Mouse (Mus musculus): Measurements from ENCODE around the gene Inpp5a. TPM values are rescaled to one million over a fixed set of nuclear protein-coding genes. Genes with fewer than 3 reads are reported as not detected.

Inpp5a gene
- total RNA-seq, 2 experiments from 2014 or later: 59.4 to 64.1 TPM

DNA sequence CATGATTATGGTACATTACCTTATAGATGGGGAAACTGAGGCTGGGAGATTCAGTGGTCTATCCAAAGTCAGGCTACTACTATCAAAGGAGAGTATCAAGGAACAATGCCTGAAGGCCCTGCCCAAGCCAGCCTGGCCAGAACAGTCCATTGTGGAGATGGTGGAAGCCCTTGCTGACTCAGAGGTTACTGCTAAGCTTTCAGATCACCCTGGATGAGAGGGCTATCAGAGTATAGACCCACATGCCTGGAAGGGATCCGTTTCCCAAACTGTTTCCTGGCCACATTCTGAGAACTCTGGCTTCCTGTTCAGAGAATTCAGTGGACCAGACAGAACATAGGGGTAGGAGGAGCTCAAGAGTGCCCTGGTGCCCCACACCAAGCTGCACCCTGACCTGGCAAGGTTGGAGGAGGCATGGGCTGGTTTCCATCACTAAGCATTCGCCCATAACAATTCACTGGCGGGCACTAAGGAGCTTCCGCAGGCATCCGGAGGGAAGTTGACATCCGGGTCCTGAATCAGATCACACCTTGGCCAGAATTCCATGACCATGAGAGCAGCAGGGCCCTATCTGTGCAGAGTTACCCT is 19.3 kb upstream of the Inpp5a start:
- no peak for DNase-seq

DNA sequence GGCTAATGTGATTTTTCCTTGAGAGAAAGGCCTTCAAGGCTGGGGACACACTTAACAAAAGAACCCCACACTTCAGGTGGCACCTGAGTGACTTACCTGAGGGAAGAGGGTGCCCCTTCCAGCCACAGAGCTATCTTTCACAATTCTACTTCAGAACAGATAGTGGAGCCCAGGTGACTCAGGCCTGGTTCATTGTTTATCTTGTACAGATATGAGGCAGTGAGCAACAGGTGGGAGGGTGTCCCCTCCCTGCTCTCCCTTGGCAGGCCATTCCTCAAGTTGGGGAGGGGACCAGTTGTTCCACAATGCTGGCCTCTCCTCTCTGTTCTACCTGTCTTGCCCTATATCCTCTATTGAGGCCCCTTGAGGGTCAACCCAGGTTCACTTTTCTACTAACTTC is 17.5 kb upstream of the Inpp5a start:
- no peak for DNase-seq

DNA sequence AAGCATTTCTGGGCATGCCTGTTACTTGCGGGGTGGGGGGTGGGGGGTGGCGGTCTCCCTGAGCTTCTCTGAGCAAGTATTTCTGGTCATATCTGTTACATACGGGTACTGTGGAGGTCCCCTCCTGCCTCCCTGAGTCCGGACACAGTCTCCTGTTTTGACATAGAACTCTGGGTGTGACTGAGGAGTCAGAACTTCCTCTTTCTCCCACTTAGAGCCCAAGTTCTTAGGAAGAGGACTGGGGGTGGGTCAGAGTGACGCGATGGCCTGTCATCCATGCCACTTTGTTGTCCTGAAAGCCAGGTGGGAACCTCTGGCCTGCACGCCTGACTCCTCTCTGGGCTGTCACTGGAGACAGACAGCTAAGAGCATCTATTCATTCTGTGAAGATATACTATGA is 11.5 kb upstream of the Inpp5a start:
- no peak for DNase-seq

DNA sequence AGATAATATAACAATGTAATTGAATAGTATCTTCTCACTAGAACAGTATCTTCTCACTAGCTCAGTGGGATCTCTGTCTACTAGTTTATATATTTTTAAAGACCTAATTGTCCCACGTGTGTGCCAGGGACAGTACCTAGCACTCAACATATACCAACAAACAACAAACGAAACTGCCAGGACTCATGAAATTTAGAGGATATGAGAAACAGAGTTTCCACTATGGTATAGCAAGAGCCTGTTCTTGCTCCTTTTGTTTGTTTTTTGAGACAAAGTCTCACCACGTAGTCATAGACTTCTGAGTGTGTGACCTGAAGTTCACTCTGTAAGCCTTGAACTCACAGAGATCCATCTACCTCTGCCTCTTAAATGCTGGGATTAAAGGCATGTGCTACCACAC is 10.6 kb upstream of the Inpp5a start:
- DNase-seq: no peak

DNA sequence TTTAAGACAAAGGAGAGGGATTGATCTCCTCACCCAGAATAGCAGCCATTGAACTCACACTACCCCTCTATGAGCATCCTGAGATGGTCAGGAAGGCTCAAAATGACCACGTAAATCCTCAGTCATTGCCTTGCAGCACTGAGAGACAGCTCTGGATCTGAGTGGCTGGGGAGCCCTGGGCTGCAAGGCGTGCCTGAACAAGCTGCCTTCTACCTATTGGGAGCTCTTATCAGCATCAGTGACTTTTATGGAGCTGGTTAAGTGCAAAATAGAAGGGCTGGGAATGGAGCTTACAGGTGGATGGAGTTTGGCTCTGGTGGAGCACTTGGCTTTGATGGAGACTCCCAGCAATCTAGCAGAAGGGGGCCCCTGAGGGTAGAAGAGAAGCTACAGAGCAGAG is 9.2 kb upstream of the Inpp5a start:
- DNase-seq: no peak

DNA sequence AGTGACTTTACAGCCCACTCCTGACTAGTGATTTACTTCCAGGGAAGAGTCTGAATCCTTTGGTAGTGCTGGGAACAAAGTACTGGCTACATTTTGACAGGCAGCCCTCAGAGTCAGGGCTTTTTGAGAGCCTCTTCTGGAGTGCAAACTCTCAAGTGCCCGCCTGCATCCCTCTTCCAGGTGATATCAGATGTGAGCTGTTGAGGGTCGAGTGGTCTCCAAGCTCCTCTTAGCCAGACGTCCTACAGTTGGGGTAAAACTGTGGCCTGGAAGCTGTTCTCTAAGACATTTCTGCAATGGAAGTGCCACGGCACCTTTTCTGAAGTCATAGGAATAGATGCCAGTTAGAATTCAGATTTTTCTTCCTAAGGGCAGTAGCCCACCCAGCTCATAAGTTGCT is 8.7 kb upstream of the Inpp5a start:
- no peak for DNase-seq

DNA sequence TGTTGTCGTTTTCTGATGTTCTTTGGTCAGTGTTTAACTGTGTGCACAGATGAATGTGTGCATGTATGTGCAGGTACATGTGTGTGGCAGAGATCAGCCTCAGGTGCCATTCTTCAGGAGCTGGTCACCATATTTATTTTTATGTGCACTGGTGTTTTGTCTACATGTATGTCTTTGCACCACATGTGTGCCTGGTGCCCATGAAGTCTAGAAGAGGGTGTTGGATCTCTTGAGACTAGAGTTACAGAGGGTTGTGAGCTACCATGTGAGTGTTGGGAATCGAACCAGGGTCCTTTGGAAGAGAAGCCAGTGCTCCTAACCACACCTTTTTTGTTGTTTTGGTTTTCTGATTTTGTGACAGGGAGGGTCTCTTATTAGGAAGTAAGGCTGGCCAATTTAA is 7.0 kb upstream of the Inpp5a start:
- no peak for DNase-seq

DNA sequence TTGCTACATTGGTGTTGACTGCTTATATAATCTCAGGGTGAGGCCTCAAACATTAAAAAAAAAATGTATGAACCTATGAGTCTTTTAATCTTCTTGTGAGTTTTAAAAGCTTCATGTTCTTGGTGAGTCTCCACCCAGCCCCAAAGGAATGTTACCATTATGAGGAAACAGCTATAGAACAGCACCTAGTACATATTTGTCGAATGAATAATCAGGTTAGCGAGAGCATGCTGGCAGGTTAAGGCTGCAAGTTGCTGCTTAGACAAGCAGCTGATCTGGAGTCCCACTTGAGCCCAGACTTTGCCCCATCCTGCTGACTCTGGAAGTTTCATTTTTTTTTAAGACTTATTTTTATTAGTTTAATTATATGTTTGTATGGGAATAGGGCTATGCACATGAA is 6.1 kb upstream of the Inpp5a start:
- DNase-seq: no peak

DNA sequence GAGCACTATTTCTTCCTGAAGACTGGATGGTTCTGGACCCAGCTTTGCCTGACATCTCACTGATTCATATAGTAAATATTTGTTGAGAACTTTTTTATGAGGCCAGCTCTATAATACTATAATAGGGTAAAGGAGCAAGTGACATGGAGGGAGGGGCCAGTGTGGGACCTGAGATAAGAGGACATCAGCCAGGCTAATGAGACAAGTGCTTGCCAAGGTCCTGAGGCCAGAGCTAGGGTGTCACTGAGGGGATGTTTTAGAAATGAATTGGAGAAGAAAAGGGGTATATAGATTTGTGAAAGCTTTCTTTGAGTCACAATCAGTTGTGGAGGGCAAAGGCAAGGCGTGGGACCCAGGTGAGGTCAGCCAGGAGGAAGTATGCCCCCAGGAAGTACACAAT is 4.4 kb upstream of the Inpp5a start:
- DNase-seq: no peak

DNA sequence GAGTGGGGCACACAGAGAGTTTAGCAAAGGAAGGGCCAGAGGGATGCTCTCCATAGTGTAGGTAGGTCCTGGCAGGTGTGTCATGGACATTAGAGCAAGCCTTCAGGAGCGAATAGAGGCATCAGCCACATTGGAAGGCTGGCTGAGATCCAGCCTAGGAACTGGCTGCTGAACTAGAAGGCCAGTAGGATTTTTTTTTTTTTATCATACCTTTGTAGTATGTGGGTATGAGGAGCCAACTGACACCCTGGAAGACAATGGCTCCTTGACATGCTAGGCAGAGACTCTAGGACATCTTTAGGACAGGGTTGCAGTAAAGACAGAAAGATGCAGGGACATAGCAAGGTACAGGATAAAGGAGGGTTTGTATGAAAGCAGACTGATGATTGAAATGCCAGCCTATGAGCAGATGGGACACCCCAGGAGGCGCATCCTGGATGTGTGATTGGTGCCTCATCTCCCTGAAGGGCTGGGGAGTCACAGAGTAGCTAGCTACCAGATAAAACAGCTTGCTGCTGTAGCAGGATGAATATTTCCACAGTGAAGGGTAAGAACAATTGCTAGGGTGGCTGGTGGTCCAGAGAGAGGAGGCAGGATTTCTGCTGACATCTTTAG is 3.9 kb upstream of the Inpp5a start:
- DNase-seq: no peak

DNA sequence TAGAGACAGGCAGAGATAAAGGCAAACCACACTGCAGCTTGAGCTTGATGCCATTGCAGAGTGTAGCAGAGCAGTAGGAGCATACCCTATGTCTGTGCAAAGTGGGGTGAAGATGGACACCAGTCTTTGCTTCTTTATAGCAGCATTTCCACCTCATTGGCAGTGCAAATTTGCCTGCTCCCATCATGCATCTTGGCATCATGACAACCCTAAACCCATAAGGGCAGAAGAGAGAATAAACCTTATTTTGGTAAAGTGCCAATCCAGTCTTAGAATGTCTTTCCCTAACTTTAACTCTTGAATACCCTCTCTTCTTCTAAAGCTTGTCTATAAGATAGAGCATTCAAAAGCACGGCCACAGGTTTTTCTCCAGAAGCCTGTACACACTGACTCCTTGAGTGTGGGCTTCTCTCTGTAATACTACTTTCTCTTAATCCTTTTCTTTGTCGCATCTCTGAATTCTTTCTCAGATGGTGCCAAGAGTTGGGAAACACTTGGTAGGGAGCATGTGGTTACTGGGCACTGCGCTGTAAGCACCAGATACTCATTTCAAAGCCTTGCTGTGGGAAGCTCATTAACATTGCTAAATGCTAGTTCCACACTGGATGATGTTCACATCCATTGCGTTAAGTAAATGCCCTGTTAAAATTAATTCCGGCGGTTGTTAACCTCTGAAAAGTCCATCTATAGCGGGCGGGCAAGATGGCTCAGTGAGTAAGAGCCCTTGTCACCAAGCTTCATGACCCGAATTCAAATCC is 1.8 kb upstream of the Inpp5a start:
- no peak for DNase-seq

DNA sequence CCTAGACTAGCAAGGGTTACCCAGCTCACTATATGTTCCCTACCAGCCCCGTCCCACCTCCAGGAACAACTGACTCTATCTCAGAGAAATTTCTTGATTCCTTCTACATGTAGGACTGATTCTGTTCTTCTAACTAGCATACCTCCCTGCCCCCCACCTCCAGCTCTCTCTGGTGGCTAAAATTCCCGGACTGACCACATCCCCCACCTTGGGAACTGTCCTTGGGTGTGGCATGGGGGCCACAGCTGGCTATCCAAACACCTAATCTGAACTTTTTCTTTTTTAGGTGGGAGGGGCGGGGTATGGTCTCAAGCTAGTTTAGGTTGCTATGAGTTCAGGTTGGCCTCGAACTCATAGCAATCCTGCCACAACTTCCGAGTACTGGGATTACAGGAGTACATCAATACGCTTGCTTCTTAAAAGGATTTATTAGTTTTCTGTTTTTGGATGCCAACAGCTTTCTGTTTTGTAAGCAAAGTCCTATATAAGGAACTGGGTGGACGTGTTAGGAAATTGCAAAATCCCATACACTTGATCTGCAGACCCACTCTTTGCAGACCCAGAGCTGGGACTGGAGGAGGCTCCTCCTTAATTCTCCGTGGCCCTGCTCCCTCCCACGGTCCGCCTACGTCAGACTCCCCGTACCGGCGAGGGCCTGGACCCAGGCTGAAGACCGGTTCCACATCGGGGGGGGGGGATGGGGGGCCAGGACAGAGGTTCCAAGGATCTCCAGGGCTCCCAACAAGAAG is 814 bp upstream of the Inpp5a start:
- no peak for DNase-seq

DNA sequence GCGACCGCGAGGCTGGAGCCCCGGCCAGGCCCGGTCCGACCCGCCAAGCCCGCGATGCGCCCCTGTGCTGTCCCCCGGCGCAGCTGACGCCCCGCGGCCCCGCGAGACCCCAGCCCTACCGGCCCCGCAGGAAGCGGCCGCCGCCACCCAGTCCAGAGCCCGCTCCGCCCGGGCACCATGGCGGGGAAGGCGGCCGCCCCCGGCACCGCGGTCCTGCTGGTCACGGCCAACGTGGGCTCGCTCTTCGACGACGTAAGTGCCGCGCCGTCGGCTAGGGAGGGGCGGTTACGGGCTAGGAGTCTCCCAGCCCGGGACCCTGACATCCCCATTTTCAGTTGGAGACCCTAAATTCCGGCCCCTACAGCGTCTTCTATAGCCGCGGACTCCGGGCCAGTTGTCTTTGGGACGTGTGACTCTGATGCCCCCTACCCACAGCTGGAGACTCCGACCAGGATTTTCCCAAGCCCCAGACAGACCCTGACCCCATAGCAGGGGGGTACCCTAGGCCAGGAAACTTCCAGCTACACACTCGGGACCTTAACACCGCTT is 378 bp downstream of the Inpp5a start:
- DNase-seq: no peak

DNA sequence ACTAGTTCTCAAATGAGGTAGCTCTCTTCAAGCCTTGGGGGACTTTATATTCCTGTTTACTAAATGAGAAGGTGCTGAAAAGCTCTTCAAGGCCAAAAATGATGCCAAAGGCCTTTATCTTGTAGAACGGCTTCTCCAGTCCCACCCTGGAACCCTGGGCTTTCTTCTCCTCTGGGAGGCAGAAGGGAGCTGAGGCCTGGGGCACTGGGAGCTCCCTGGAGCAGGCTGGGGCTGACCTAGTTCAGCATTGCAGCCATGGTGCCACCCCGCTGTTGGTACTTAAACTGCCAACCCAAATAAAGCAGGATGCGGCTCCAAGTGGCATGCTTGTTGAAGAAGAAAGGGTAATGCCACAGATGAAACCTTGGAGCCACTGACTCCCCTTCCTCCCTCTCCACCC is 1.5 kb downstream of the Inpp5a start:
- DNase-seq: peak; percentile 59

DNA sequence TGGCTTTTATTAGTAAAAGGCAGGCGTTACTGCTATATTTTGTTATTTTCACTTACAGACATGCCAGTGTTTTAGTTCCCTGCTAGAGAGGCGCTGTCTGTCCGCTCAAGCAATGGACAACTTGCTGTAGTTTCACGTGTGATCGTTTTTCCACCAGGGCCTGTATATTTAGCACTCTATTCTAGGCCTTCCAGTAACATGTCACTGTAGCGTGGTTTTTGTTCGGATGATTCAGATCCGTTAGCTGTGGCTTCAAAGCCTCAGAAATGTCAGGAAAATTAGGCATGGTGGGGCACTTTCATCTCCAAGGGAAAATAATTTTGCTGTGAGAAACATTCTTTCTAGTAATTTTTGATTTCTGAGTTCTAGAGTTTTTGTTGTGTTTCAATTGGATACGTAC is 2.0 kb downstream of the Inpp5a start:
- DNase-seq: no peak

DNA sequence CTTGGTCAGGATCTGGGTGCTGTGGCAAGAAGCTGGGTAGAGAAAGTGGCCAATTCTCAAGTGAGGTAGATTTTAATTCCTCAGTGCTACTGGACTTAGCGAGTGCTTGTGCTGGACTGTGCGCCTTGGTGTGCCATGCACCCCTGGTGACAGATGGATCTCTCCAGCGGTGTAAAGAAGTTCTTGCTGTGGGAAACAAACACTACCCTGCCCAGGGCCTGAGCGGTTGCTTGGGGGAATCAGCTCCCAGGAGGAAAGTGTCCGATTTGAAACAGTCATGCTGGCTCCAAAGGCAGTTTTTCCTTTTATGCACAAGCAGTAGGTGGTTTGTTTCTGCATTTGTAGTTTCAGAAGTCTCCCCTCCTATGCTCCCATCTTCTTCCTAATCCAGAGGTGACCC is 2.8 kb downstream of the Inpp5a start:
- DNase-seq: no peak

DNA sequence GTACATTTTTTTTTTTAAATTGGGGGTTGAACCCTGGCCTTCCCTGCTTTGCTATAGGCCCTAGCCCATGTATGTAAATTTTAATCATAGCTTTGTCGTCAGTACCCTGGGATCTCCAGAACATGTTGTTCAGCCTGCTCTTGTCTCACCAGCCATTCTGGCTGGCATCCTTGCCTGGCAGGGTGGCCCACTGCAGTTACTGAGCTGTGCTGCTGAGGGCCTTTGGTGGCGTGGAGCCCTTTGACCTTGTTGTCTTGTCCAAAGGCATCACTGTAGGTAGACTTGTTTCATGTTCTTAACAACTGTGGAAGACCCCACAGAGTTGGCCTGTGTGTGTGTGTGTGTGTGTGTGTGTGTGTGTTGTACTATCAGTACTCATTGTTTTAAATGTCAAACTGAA is 3.2 kb downstream of the Inpp5a start:
- no peak for DNase-seq

DNA sequence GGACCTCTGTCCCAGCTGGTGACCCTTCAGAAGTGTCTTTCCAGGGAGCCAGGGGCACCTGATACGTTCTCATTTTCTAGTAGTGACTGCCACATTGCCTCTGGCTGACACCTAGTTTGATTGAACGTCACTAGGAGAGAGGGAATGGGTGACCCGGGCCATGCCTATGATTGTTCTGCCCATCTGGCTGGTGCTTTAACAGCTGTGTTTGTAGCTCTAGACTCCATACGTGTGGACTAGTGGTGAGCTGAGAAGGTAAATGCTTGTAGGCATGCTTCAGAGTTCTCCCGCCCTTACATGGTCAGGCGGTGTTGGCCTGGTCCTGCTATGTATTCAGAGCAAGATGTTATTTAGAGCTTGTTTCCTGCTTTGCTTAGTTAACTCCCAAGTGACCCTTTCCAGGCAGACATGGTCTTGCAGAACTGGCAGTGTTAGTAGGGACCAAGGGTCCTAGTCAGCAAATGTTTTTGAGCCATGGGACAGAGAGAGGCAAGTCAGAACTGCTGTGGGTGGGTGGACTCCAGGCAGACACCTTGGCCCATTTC is 3.9 kb downstream of the Inpp5a start:
- no peak for DNase-seq

DNA sequence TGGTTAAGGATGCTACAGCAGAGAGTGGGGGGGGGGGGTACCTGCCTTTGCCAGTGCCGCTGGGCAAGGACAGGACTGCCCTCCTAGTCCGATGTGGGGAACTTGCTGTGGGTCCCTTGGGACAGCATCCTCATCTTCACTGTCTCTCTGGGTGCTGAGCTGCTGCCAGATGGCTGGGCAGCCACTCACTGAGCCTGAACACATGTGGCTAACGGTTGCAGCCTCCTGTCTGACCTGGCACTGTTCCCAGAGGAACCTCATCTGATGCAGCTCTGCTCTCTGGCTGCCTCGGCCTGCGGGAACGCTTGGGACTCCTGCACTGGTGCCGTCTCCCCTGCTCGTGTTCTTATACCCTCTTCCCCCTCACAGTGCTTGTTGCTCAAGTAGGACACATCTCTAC is 8.6 kb downstream of the Inpp5a start:
- DNase-seq: peak; percentile 73

DNA sequence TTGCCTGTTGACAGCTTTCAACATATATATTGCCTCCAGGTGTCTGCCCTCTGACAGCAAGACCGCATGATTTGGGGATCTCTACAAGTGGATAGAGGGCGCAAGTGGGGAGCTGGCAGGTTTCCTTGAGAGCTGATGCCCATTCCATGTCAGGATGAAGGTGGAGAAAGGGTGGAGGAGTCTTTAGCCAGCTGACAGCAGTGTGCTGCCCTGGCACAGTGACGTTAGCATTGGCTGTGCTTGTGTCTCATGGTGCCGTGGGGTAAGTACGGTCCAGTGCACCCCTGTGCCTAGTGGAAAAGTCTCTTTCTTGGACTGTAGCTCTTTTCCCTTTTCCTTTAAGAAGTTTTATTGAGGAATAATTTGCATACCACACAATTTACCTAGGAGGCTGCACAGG is 9.2 kb downstream of the Inpp5a start:
- no peak for DNase-seq

DNA sequence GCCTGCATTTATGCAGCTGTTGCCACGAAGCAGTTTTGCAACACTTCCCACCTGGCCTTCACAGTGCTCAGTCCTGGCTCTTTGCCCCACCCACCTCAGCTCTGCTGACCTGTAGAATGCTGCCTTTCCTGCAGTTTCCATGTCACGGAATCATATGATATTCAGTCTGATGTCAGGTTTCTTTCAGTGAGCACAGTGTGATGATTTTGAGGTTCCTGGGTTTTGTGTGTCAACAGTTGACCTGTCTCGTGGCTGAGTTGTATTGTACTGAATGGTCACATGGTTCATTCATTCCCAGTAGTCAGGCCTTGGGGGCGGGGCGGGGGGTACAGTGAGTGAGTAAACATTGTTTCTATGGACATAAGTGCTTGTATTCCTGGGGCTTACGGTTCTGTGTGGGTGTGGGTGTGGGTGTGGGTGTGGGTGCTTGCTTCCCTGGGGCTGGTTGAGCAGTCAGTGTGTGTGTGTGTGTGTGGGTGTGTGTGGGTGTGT is 9.7 kb downstream of the Inpp5a start:
- DNase-seq: no peak

DNA sequence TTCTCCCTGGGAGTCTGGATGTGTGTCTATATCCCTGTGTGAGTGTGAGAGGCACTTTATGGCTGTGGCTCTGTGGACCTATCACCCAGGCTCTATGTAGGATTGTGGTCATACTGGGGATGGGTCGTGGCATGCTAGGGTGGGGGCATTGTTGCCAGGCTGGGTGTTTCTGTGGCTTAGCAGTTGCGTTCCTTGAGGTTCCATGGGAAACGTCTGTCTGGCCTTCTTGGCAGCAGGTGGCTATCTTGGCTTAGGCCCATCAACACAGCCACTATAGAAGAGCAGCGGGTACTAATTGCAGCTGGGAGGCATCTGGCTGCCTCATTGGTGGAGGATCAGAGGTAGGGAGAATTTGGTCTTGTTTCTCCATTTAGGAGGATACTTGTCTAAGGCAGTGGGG is 10.7 kb downstream of the Inpp5a start:
- no peak for DNase-seq

All from adrenal gland, postnatal 10 days (tissue).